Mouse (Mus musculus): ENCODE results near the gene Irf7. TPM values are rescaled to one million over a fixed set of nuclear protein-coding genes. Genes with fewer than 3 reads are reported as not detected.
A peak's percentile ranks its signal among the peaks of the same experiment; 100 is the strongest.

Gene Irf7
- polyA plus RNA-seq, 1 experiment, result 2.3 TPM

GRCm38 (mm10) chr7:141219558-141220099 is 46.7 kb downstream of the Irf7 start:
- no peaks in the 10 kb centered on the region for H3K36me3 ChIP-seq (ENCODE audit: control insufficient read depth, insufficient read depth, low read length)
- no peak for TF ChIP-seq POLR2A (IDR thresholded peaks at IDR 0.05; ENCODE audit: control insufficient read depth, low read depth, low read length)
- TF ChIP-seq CTCF (IDR thresholded peaks at IDR 0.05; ENCODE audit: control insufficient read depth, insufficient read depth, insufficient replicate concordance, low read depth, low read length), result no peak
- H3K4me3 ChIP-seq (ENCODE audit: control insufficient read depth, low read depth, low read length), result no peak overlapping the region
- no peak overlapping the region for H3K27ac ChIP-seq (ENCODE audit: control insufficient read depth, insufficient read depth, low read depth, low read length)
- H3K4me1 ChIP-seq (ENCODE audit: control insufficient read depth, insufficient read depth, low read length), result peaks cover 39% of the 10 kb centered on the region
- H3K27me3 ChIP-seq (ENCODE audit: control insufficient read depth, insufficient read depth, low read length), result no peaks in the 10 kb centered on the region

GRCm38 (mm10) chr7:141218557-141219133 is 47.6 kb downstream of the Irf7 start:
- Histone ChIP-seq H3K27me3 (ENCODE audit: control insufficient read depth, insufficient read depth, low read length) (no peaks in the 10 kb centered on the region), H3K27ac (ENCODE audit: control insufficient read depth, insufficient read depth, low read depth, low read length) (no peak overlapping the region), H3K36me3 (ENCODE audit: control insufficient read depth, insufficient read depth, low read length) (no peaks in the 10 kb centered on the region), H3K4me1 (ENCODE audit: control insufficient read depth, insufficient read depth, low read length) (peaks cover 39% of the 10 kb centered on the region), H3K4me3 (ENCODE audit: control insufficient read depth, low read depth, low read length) (no peak overlapping the region)
- TF ChIP-seq CTCF (IDR thresholded peaks at IDR 0.05; ENCODE audit: control insufficient read depth, insufficient read depth, insufficient replicate concordance, low read depth, low read length), result no peak

GRCm38 (mm10) chr7:141218141-141218540 is 48.1 kb downstream of the Irf7 start:
- Histone ChIP-seq H3K36me3 (ENCODE audit: control insufficient read depth, insufficient read depth, low read length) (no peaks in the 10 kb centered on the region), H3K27ac (ENCODE audit: control insufficient read depth, insufficient read depth, low read depth, low read length) (no peak overlapping the region), H3K4me3 (ENCODE audit: control insufficient read depth, low read depth, low read length) (no peak overlapping the region), H3K4me1 (ENCODE audit: control insufficient read depth, insufficient read depth, low read length) (peaks cover 39% of the 10 kb centered on the region), H3K27me3 (ENCODE audit: control insufficient read depth, insufficient read depth, low read length) (no peaks in the 10 kb centered on the region)
- TF ChIP-seq POLR2A (IDR thresholded peaks at IDR 0.05; ENCODE audit: control insufficient read depth, low read depth, low read length), result no peak
- TF ChIP-seq CTCF (IDR thresholded peaks at IDR 0.05; ENCODE audit: control insufficient read depth, insufficient read depth, insufficient replicate concordance, low read depth, low read length), result no peak

- Histone ChIP-seq H3K4me3 (ENCODE audit: control insufficient read depth, low read depth, low read length) (no peak overlapping the region), H3K27me3 (ENCODE audit: control insufficient read depth, insufficient read depth, low read length) (no peaks in the 10 kb centered on the region)
Measured at GRCm38 (mm10) chr7:141217343-141218013, 48.8 kb downstream of the Irf7 start.

GRCm38 (mm10) chr7:141216894-141217293 is 49.4 kb downstream of the Irf7 start:
- peaks cover 30% of the 10 kb centered on the region for H3K4me1 ChIP-seq (ENCODE audit: control insufficient read depth, insufficient read depth, low read length)
- TF ChIP-seq POLR2A (IDR thresholded peaks at IDR 0.05; ENCODE audit: control insufficient read depth, low read depth, low read length), result no peak
- no peak for TF ChIP-seq CTCF (IDR thresholded peaks at IDR 0.05; ENCODE audit: control insufficient read depth, insufficient read depth, insufficient replicate concordance, low read depth, low read length)
- H3K36me3 ChIP-seq (ENCODE audit: control insufficient read depth, insufficient read depth, low read length), result no peaks in the 10 kb centered on the region
- no peak overlapping the region for H3K27ac ChIP-seq (ENCODE audit: control insufficient read depth, insufficient read depth, low read depth, low read length)
- H3K27me3 ChIP-seq (ENCODE audit: control insufficient read depth, insufficient read depth, low read length), result no peaks in the 10 kb centered on the region
- peak overlapping the region; percentile 86 for H3K4me3 ChIP-seq (ENCODE audit: control insufficient read depth, low read depth, low read length)

More at GRCm38 (mm10) chr7:141217343-141218013, 48.8 kb downstream of the Irf7 start:
- TF ChIP-seq CTCF (IDR thresholded peaks at IDR 0.05; ENCODE audit: control insufficient read depth, insufficient read depth, insufficient replicate concordance, low read depth, low read length) (no peak), POLR2A (IDR thresholded peaks at IDR 0.05; ENCODE audit: control insufficient read depth, low read depth, low read length) (no peak)
- no peak overlapping the region for H3K27ac ChIP-seq (ENCODE audit: control insufficient read depth, insufficient read depth, low read depth, low read length)
- H3K4me1 ChIP-seq (ENCODE audit: control insufficient read depth, insufficient read depth, low read length), result peaks cover 36% of the 10 kb centered on the region
- H3K36me3 ChIP-seq (ENCODE audit: control insufficient read depth, insufficient read depth, low read length), result no peaks in the 10 kb centered on the region

GRCm38 (mm10) chr7:141215880-141216733 is 50.2 kb downstream of the Irf7 start:
- Histone ChIP-seq H3K27me3 (ENCODE audit: control insufficient read depth, insufficient read depth, low read length) (no peaks in the 10 kb centered on the region), H3K4me3 (ENCODE audit: control insufficient read depth, low read depth, low read length) (peak overlapping the region; percentile 86), H3K27ac (ENCODE audit: control insufficient read depth, insufficient read depth, low read depth, low read length) (0 out of 2 replicates have a peak overlapping the region, but pooled peaks have one; percentile 9), H3K4me1 (ENCODE audit: control insufficient read depth, insufficient read depth, low read length) (peaks cover 23% of the 10 kb centered on the region), H3K36me3 (ENCODE audit: control insufficient read depth, insufficient read depth, low read length) (no peaks in the 10 kb centered on the region)
- no peak for TF ChIP-seq CTCF (IDR thresholded peaks at IDR 0.05; ENCODE audit: control insufficient read depth, insufficient read depth, insufficient replicate concordance, low read depth, low read length)
- peak; percentile 17; the same call in 1 of the 2 replicates for TF ChIP-seq POLR2A (IDR thresholded peaks at IDR 0.05; ENCODE audit: control insufficient read depth, low read depth, low read length)
